Mouse (Mus musculus): ENCODE data around the gene Aip. TPM values are rescaled to one million over a fixed set of nuclear protein-coding genes. Genes with fewer than 3 reads are reported as not detected.
A peak's percentile ranks its signal among the peaks of the same experiment; 100 is the strongest.

The Aip gene
- polyA plus RNA-seq, 1 experiment from 2014 or later = 47.0 TPM

DNA sequence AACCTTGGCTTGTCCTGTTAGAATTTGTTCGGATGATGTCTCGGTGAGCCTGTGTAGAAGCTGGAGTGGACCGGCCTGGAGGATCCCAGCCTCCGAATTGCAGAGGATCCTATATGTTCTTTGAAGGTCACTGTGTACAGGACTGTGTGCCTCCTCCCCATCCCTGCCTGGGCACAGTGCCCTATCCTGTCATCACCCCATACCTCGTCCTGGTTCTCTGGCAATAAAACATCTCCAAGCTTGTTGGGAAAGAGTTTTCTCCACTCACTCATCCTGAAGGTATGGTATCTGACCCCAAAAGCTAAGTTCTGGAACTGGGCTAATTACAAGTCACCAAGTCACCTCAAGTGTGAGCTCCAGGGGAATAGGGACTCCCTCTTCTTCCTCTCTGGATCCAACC, 38.6 kb downstream of the Aip start:
- 83% methylated on average over 5 of the region's 5 CpGs for WGBS
- H3K9ac ChIP-seq (ENCODE audit: low read length) = no peak overlapping the region
- no peaks in the 10 kb centered on the region for H3K36me3 ChIP-seq (ENCODE audit: control insufficient read depth, insufficient read depth, low read length)
- no peak overlapping the region for H3K4me2 ChIP-seq (replicated peaks; ENCODE audit: low read depth)
- no peak overlapping the region for H3K4me3 ChIP-seq (ENCODE audit: low read depth, low read length)
- ATAC-seq (ENCODE audit: low FRiP score, low TSS enrichment) (no peak), DNase-seq (ENCODE audit: low spot score) (no peak)
- H3K27ac ChIP-seq (replicated peaks) = no peak overlapping the region
- no peak for TF ChIP-seq EP300 (optimal IDR thresholded peaks at IDR 0.05)
- no peak for TF ChIP-seq CTCF (IDR thresholded peaks at IDR 0.05; ENCODE audit: low read depth)
- no peaks in the 10 kb centered on the region for H3K27me3 ChIP-seq (ENCODE audit: control insufficient read depth, insufficient read depth, low read length)
- no peaks in the 10 kb centered on the region for H3K4me1 ChIP-seq (replicated peaks; ENCODE audit: control insufficient read depth, insufficient read depth)
- no peaks in the 10 kb centered on the region for H3K9me3 ChIP-seq (ENCODE audit: control insufficient read depth, low read length)

- Histone ChIP-seq H3K27me3 (ENCODE audit: control insufficient read depth, insufficient read depth, low read length) (no peaks in the 10 kb centered on the region), H3K27ac (replicated peaks) (no peak overlapping the region), H3K4me3 (ENCODE audit: low read depth, low read length) (no peak overlapping the region), H3K4me2 (replicated peaks; ENCODE audit: low read depth) (no peak overlapping the region), H3K36me3 (ENCODE audit: control insufficient read depth, insufficient read depth, low read length) (no peaks in the 10 kb centered on the region), H3K9ac (ENCODE audit: low read length) (no peak overlapping the region), H3K4me1 (replicated peaks; ENCODE audit: control insufficient read depth, insufficient read depth) (no peaks in the 10 kb centered on the region), H3K9me3 (ENCODE audit: control insufficient read depth, low read length) (no peaks in the 10 kb centered on the region)
- no peak for TF ChIP-seq CTCF (IDR thresholded peaks at IDR 0.05; ENCODE audit: low read depth)
- no peak for ATAC-seq (ENCODE audit: low FRiP score, low TSS enrichment)
- WGBS = 90% methylated on average over 15 of the region's 15 CpGs
- DNase-seq (ENCODE audit: low spot score) = no peak
These were observed 39.5 kb downstream of the Aip start for GRCm38 (mm10) chr19:4086156-4086555.

DNA sequence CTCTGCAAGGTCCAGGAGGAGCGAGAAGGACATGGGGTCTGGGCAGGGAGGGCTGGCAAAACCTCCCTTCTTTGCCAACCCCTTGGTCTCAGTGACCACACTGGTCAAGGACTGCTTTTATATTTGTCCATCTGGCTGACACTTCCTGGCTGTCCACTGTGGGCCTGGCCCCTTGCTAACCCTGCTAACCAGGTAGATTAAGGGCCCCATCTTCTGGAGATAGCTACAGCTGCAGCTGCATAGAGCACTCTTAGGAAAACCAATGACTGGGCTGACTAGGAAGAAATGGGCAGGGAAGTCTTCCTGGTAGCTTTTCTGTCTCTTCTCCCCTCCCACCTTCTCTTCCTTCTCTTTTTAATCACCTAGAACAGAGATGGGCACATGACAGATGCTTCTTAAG, 40.7 kb downstream of the Aip start:
- TF ChIP-seq CTCF (IDR thresholded peaks at IDR 0.05; ENCODE audit: low read depth) (peak; percentile 75), EP300 (optimal IDR thresholded peaks at IDR 0.05) (no peak)
- Histone ChIP-seq H3K9me3 (ENCODE audit: control insufficient read depth, low read length) (no peaks in the 10 kb centered on the region), H3K4me1 (replicated peaks; ENCODE audit: control insufficient read depth, insufficient read depth) (no peaks in the 10 kb centered on the region), H3K4me3 (ENCODE audit: low read depth, low read length) (no peak overlapping the region), H3K27me3 (ENCODE audit: control insufficient read depth, insufficient read depth, low read length) (no peaks in the 10 kb centered on the region), H3K9ac (ENCODE audit: low read length) (no peak overlapping the region), H3K4me2 (replicated peaks; ENCODE audit: low read depth) (no peak overlapping the region), H3K27ac (replicated peaks) (no peak overlapping the region), H3K36me3 (ENCODE audit: control insufficient read depth, insufficient read depth, low read length) (no peaks in the 10 kb centered on the region)
- DNase-seq (ENCODE audit: low spot score) = no peak
- peak; percentile 40; the same call in 1 of the 2 replicates for ATAC-seq (ENCODE audit: low FRiP score, low TSS enrichment)
- WGBS = 100% methylated on average over 1 of the region's 1 CpGs

- Histone ChIP-seq H3K4me2 (replicated peaks; ENCODE audit: low read depth) (no peak overlapping the region), H3K27me3 (ENCODE audit: control insufficient read depth, insufficient read depth, low read length) (no peaks in the 10 kb centered on the region), H3K4me1 (replicated peaks; ENCODE audit: control insufficient read depth, insufficient read depth) (no peaks in the 10 kb centered on the region), H3K9ac (ENCODE audit: low read length) (no peak overlapping the region), H3K27ac (replicated peaks) (no peak overlapping the region), H3K9me3 (ENCODE audit: control insufficient read depth, low read length) (no peaks in the 10 kb centered on the region), H3K36me3 (ENCODE audit: control insufficient read depth, insufficient read depth, low read length) (no peaks in the 10 kb centered on the region), H3K4me3 (ENCODE audit: low read depth, low read length) (no peak overlapping the region)
- DNase-seq (ENCODE audit: low spot score) (no peak), ATAC-seq (ENCODE audit: low FRiP score, low TSS enrichment) (no peak)
- WGBS = 25% methylated on average over 8 of the region's 8 CpGs
- TF ChIP-seq EP300 (optimal IDR thresholded peaks at IDR 0.05) (no peak), CTCF (IDR thresholded peaks at IDR 0.05; ENCODE audit: low read depth) (peak; percentile 13; the same call in 1 of the 2 replicates)
These were observed 41.8 kb downstream of the Aip start for GRCm38 (mm10) chr19:4083826-4084225.

DNA sequence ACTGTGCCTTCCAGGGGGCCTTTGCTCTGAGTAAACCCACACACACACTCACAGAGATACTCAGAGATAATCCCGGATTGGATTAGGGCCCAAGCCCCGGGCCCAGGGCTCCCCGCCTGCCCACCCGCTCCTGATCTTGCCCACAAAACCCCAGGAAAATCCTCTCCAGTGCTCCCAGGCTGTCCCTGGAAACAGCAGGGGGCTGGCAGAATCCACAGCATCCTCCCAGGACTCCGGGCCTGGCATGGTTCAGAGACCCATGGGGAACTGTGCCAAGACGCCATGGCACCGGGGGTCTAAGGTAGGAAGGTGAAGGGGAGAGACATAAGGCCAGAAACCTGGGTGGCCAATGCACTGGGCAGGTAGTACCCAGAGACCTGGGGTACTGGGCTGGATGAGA, 42.3 kb downstream of the Aip start:
- DNase-seq (ENCODE audit: low spot score) = no peak
- TF ChIP-seq EP300 (optimal IDR thresholded peaks at IDR 0.05) (no peak), CTCF (IDR thresholded peaks at IDR 0.05; ENCODE audit: low read depth) (no peak)
- ATAC-seq (ENCODE audit: low FRiP score, low TSS enrichment) = no peak
- H3K36me3 ChIP-seq (ENCODE audit: control insufficient read depth, insufficient read depth, low read length) = no peaks in the 10 kb centered on the region
- no peaks in the 10 kb centered on the region for H3K27me3 ChIP-seq (ENCODE audit: control insufficient read depth, insufficient read depth, low read length)
- no peaks in the 10 kb centered on the region for H3K4me1 ChIP-seq (replicated peaks; ENCODE audit: control insufficient read depth, insufficient read depth)
- H3K27ac ChIP-seq (replicated peaks) = no peak overlapping the region
- no peak overlapping the region for H3K4me3 ChIP-seq (ENCODE audit: low read depth, low read length)
- H3K9ac ChIP-seq (ENCODE audit: low read length) = no peak overlapping the region
- H3K4me2 ChIP-seq (replicated peaks; ENCODE audit: low read depth) = no peak overlapping the region
- WGBS = 79% methylated on average over 7 of the region's 7 CpGs
- no peaks in the 10 kb centered on the region for H3K9me3 ChIP-seq (ENCODE audit: control insufficient read depth, low read length)

- TF ChIP-seq CTCF (IDR thresholded peaks at IDR 0.05; ENCODE audit: low read depth) (no peak), EP300 (optimal IDR thresholded peaks at IDR 0.05) (no peak)
- no peak overlapping the region for H3K27ac ChIP-seq (replicated peaks)
- no peak for ATAC-seq (ENCODE audit: low FRiP score, low TSS enrichment)
- H3K4me1 ChIP-seq (replicated peaks; ENCODE audit: control insufficient read depth, insufficient read depth) = no peaks in the 10 kb centered on the region
- H3K9ac ChIP-seq (ENCODE audit: low read length) = no peak overlapping the region
- H3K4me3 ChIP-seq (ENCODE audit: low read depth, low read length) = no peak overlapping the region
- H3K4me2 ChIP-seq (replicated peaks; ENCODE audit: low read depth) = no peak overlapping the region
- no peaks in the 10 kb centered on the region for H3K9me3 ChIP-seq (ENCODE audit: control insufficient read depth, low read length)
- no peaks in the 10 kb centered on the region for H3K27me3 ChIP-seq (ENCODE audit: control insufficient read depth, insufficient read depth, low read length)
- no peak for DNase-seq (ENCODE audit: low spot score)
- WGBS = 84% methylated on average over 11 of the region's 11 CpGs
- H3K36me3 ChIP-seq (ENCODE audit: control insufficient read depth, insufficient read depth, low read length) = no peaks in the 10 kb centered on the region
These were observed 43.3 kb downstream of the Aip start for GRCm38 (mm10) chr19:4082219-4082965.

Measured in stomach, postnatal 0 days (tissue).